Mouse (Mus musculus) hindbrain, embryonic 14.5 days (tissue): ENCODE data around the gene Itga9. TPM values are rescaled to one million over a fixed set of nuclear protein-coding genes. Genes with fewer than 3 reads are reported as not detected.

Experiments used
- ATAC-seq: fragments of 200-750 bp; cut with Nextera tagmentation; 2 replicates; pipeline ENCODE4 v1.8.0; 2017; ENCODE audit warnings: moderate number of reproducible peaks, mild to moderate bottlenecking, moderate TSS enrichment, moderate library complexity; ENCODE audit not compliant: low FRiP score
- DNase-seq: peaks from one replicate; pipeline ENCODE4 v3.0.0-alpha.2; 2015; ENCODE audit warnings: low spot score
- H3K27ac ChIP-seq: fragments of 300-500 bp; sonication (generic); 2 replicates; pipeline ENCODE4 v1.5.1; 2014; ENCODE audit warnings: mild to moderate bottlenecking, moderate library complexity
- H3K27me3 ChIP-seq: fragments of 300-500 bp; sonication (generic); 2 replicates; pipeline ENCODE4 v1.6.1; 2014; ENCODE audit warnings: mild to moderate bottlenecking, low read length, mixed read lengths; ENCODE audit not compliant: control insufficient read depth, insufficient read depth
- H3K36me3 ChIP-seq: fragments of 300-500 bp; sonication (generic); replicated peaks from 2 replicates; pipeline ENCODE4 v1.6.1; 2014; ENCODE audit not compliant: control insufficient read depth, insufficient read depth
- H3K4me1 ChIP-seq: fragments of 300-500 bp; sonication (generic); replicated peaks from 2 replicates; pipeline ENCODE4 v1.6.1; 2014; ENCODE audit warnings: antibody characterized with exemption, low read length, mixed read lengths; ENCODE audit not compliant: control insufficient read depth, insufficient read depth
- H3K4me2 ChIP-seq: fragments of 300-500 bp; sonication (generic); replicated peaks from 2 replicates; pipeline ENCODE4 v1.6.1; 2014; ENCODE audit warnings: mild to moderate bottlenecking, moderate library complexity
- H3K4me3 ChIP-seq: fragments of 300-500 bp; sonication (generic); replicated peaks from 2 replicates; pipeline ENCODE4 v1.5.1; 2014; ENCODE audit warnings: mild to moderate bottlenecking, low read length
- H3K9ac ChIP-seq: fragments of 300-500 bp; sonication (generic); 2 replicates; pipeline ENCODE4 v1.6.1; 2014
- H3K9me3 ChIP-seq: fragments of 300-500 bp; sonication (generic); 2 replicates; pipeline ENCODE4 v1.6.1; 2016; ENCODE audit warnings: low read length; ENCODE audit not compliant: control insufficient read depth
- WGBS: fragments of 180-500 bp; shearing (Covaris S2); extraction: QIAGEN DNeasy Blood & Tissue Kit; methylation state at CpG from one replicate; pipeline ENCODE4 v1.1.7; 2014; 5-methylcytosine and 5-hydroxymethylcytosine counted together
- polyA plus RNA-seq: library from polyadenylated mRNA; unstranded; fragments of >200 nt; fragmentation: Nextera tagmentation; extraction: Ambion mirVana; gene quantifications from 2 replicates; pipeline ENCODE4 v1.2.1, GENCODE M21; 2014

The Itga9 gene
- polyA plus RNA-seq, 1 experiment from 2014 or later: 4.4 TPM

- H3K4me3 ChIP-seq: no peak overlapping the region
- no peaks in the 10 kb centered on the region for H3K27me3 ChIP-seq
- H3K4me1 ChIP-seq: no peaks in the 10 kb centered on the region
- no peak for DNase-seq
- WGBS: 90% methylated on average over 6 of the region's 6 CpGs
- ATAC-seq: no peak
- H3K9ac ChIP-seq: no peak overlapping the region
- H3K36me3 ChIP-seq: no peaks in the 10 kb centered on the region
- no peak overlapping the region for H3K4me2 ChIP-seq
- no peak overlapping the region for H3K27ac ChIP-seq
- H3K9me3 ChIP-seq: no peaks in the 10 kb centered on the region
Observed at GRCm38 (mm10) chr9:118841247-118841646, 234.8 kb downstream of the Itga9 start.

- Histone ChIP-seq H3K9ac (no peak overlapping the region), H3K27me3 (no peaks in the 10 kb centered on the region), H3K4me1 (no peaks in the 10 kb centered on the region), H3K4me2 (no peak overlapping the region), H3K36me3 (no peaks in the 10 kb centered on the region), H3K4me3 (no peak overlapping the region), H3K9me3 (no peaks in the 10 kb centered on the region), H3K27ac (no peak overlapping the region)
- DNase-seq (no peak), ATAC-seq (no peak)
- 83% methylated on average over 7 of the region's 7 CpGs for WGBS
Observed at GRCm38 (mm10) chr9:118841907-118842432, 235.5 kb downstream of the Itga9 start.

GRCm38 (mm10) chr9:118843711-118844110 lies 237.2 kb downstream of the Itga9 start:
- no peak for ATAC-seq
- WGBS: 88% methylated on average over 5 of the region's 5 CpGs
- DNase-seq: no peak
- Histone ChIP-seq H3K36me3 (no peaks in the 10 kb centered on the region), H3K9ac (no peak overlapping the region), H3K27ac (no peak overlapping the region), H3K9me3 (no peaks in the 10 kb centered on the region), H3K4me2 (no peak overlapping the region), H3K4me1 (no peaks in the 10 kb centered on the region), H3K4me3 (no peak overlapping the region), H3K27me3 (no peaks in the 10 kb centered on the region)

GRCm38 (mm10) chr9:118845003-118845402 lies 238.5 kb downstream of the Itga9 start:
- Histone ChIP-seq H3K9ac (no peak overlapping the region), H3K9me3 (no peaks in the 10 kb centered on the region)
- WGBS: 67% methylated on average over 5 of the region's 5 CpGs

GRCm38 (mm10) chr9:118846766-118847165 lies 240.3 kb downstream of the Itga9 start:
- Histone ChIP-seq H3K4me3 (no peak overlapping the region), H3K27ac (no peak overlapping the region), H3K36me3 (no peaks in the 10 kb centered on the region), H3K4me1 (no peaks in the 10 kb centered on the region), H3K9ac (no peak overlapping the region), H3K9me3 (no peaks in the 10 kb centered on the region), H3K4me2 (no peak overlapping the region), H3K27me3 (no peaks in the 10 kb centered on the region)
- ATAC-seq (no peak), DNase-seq (no peak)
- whole genome bisulfite sequencing: 84% methylated on average over 3 of the region's 3 CpGs

More at GRCm38 (mm10) chr9:118845003-118845402, 238.5 kb downstream of the Itga9 start:
- DNase-seq (no peak), ATAC-seq (no peak)
- H3K4me3 ChIP-seq: no peak overlapping the region
- H3K27me3 ChIP-seq: no peaks in the 10 kb centered on the region
- H3K36me3 ChIP-seq: no peaks in the 10 kb centered on the region
- no peak overlapping the region for H3K4me2 ChIP-seq
- H3K4me1 ChIP-seq: no peaks in the 10 kb centered on the region
- H3K27ac ChIP-seq: no peak overlapping the region

- 90% methylated on average over 9 of the region's 9 CpGs for WGBS
- peaks cover 8% of the 10 kb centered on the region for H3K4me1 ChIP-seq
- H3K9ac ChIP-seq: no peak overlapping the region
- no peaks in the 10 kb centered on the region for H3K27me3 ChIP-seq
- H3K27ac ChIP-seq: no peak overlapping the region
- no peak overlapping the region for H3K4me3 ChIP-seq
- no peaks in the 10 kb centered on the region for H3K9me3 ChIP-seq
- ATAC-seq (no peak), DNase-seq (no peak)
- H3K4me2 ChIP-seq: no peak overlapping the region
- no peaks in the 10 kb centered on the region for H3K36me3 ChIP-seq
Observed at GRCm38 (mm10) chr9:118856665-118857064, 250.2 kb downstream of the Itga9 start.

GRCm38 (mm10) chr9:118860613-118861141 lies 254.2 kb downstream of the Itga9 start:
- no peaks in the 10 kb centered on the region for H3K9me3 ChIP-seq
- no peaks in the 10 kb centered on the region for H3K27me3 ChIP-seq
- H3K4me1 ChIP-seq: peaks cover 8% of the 10 kb centered on the region
- ATAC-seq (no peak), DNase-seq (no peak)
- no peak overlapping the region for H3K4me2 ChIP-seq
- H3K4me3 ChIP-seq: no peak overlapping the region
- H3K36me3 ChIP-seq: no peaks in the 10 kb centered on the region
- H3K27ac ChIP-seq: no peak overlapping the region
- H3K9ac ChIP-seq: no peak overlapping the region
- 57% methylated on average over 12 of the region's 12 CpGs for WGBS

- 84% methylated on average over 12 of the region's 12 CpGs for WGBS
- Histone ChIP-seq H3K9me3 (no peaks in the 10 kb centered on the region), H3K36me3 (no peaks in the 10 kb centered on the region), H3K4me3 (no peak overlapping the region), H3K9ac (no peak overlapping the region), H3K4me2 (no peak overlapping the region), H3K27me3 (no peaks in the 10 kb centered on the region), H3K4me1 (peaks cover 8% of the 10 kb centered on the region), H3K27ac (no peak overlapping the region)
- ATAC-seq (no peak), DNase-seq (no peak)
Observed at GRCm38 (mm10) chr9:118862214-118862613, 255.7 kb downstream of the Itga9 start.

GRCm38 (mm10) chr9:118862852-118863260 lies 256.4 kb downstream of the Itga9 start:
- Histone ChIP-seq H3K4me2 (no peak overlapping the region), H3K4me3 (no peak overlapping the region), H3K36me3 (no peaks in the 10 kb centered on the region), H3K9ac (no peak overlapping the region), H3K9me3 (no peaks in the 10 kb centered on the region), H3K27me3 (no peaks in the 10 kb centered on the region), H3K4me1 (peaks cover 8% of the 10 kb centered on the region), H3K27ac (no peak overlapping the region)
- DNase-seq (no peak), ATAC-seq (no peak)
- WGBS: 72% methylated on average over 9 of the region's 9 CpGs

GRCm38 (mm10) chr9:118863528-118863927 lies 257.0 kb downstream of the Itga9 start:
- no peak for DNase-seq
- no peak overlapping the region for H3K4me3 ChIP-seq
- 89% methylated on average over 8 of the region's 8 CpGs for WGBS

More at GRCm38 (mm10) chr9:118863528-118863927, 257.0 kb downstream of the Itga9 start:
- Histone ChIP-seq H3K9me3 (no peaks in the 10 kb centered on the region), H3K36me3 (no peaks in the 10 kb centered on the region), H3K27ac (no peak overlapping the region), H3K27me3 (no peaks in the 10 kb centered on the region), H3K4me2 (no peak overlapping the region), H3K4me1 (peaks cover 8% of the 10 kb centered on the region), H3K9ac (no peak overlapping the region)
- ATAC-seq: no peak
